In genomic region chr15:96647376-96647775, GRCm38 (mm10) we compare ENCODE assay signal across 14 mouse cellular contexts. TPM values are rescaled to one million over a fixed set of nuclear protein-coding genes. Genes with fewer than 3 reads are reported as not detected.
DNase-seq lines count a peak whose midpoint lies in the region; ATAC-seq and TF ChIP-seq lines count a peak whose summit lies in the region.
"Had no signal": no experiment of that assay in that cellular context is flagged by ENCODE, and none has a peak within 500 bp of the region (broad histone marks: within the 10 kb centered on the region; RNA-seq: fewer than 3 reads in every experiment).

No protein-coding gene starts in this region.

- WGBS in forebrain, embryonic 12.5 days, result 33% methylated on average over 14 of the region's 15 CpGs
- WGBS in forebrain, embryonic 16.5 days, result 37% methylated on average over 13 of the region's 15 CpGs
- 43% methylated on average over 14 of the region's 15 CpGs for WGBS in hindbrain, embryonic 16.5 days
- 39% methylated on average over 13 of the region's 15 CpGs for WGBS in hindbrain, postnatal 0 days
- 20% methylated on average over 15 of the region's 15 CpGs for WGBS in embryonic facial prominence, embryonic 15.5 days

- H3K27ac ChIP-seq in forebrain, embryonic 12.5 days, result no peak overlapping the region
- no peak overlapping the region for H3K27ac ChIP-seq in forebrain, embryonic 16.5 days (ENCODE audit: low read length)
- no peak overlapping the region for H3K27ac ChIP-seq in hindbrain, embryonic 16.5 days (ENCODE audit: low read depth, low read length)
- no peak overlapping the region for H3K27ac ChIP-seq in hindbrain, postnatal 0 days
- no peak overlapping the region for H3K27ac ChIP-seq in embryonic facial prominence, embryonic 15.5 days (replicated peaks)
- H3K27ac ChIP-seq: midbrain, embryonic 12.5 days had no signal

- no peaks in the 10 kb centered on the region for H3K36me3 ChIP-seq in forebrain, embryonic 12.5 days (replicated peaks)
- no peaks in the 10 kb centered on the region for H3K36me3 ChIP-seq in forebrain, embryonic 16.5 days (ENCODE audit: control insufficient read depth, insufficient read depth)
- no peaks in the 10 kb centered on the region for H3K36me3 ChIP-seq in hindbrain, embryonic 16.5 days (ENCODE audit: control insufficient read depth, insufficient read depth, low read length)
- H3K36me3 ChIP-seq in hindbrain, postnatal 0 days (ENCODE audit: insufficient read depth, low read length), result no peaks in the 10 kb centered on the region
- H3K36me3 ChIP-seq in embryonic facial prominence, embryonic 15.5 days, result no peaks in the 10 kb centered on the region
- H3K36me3 ChIP-seq: midbrain, embryonic 12.5 days had no signal

- no peaks in the 10 kb centered on the region; the same call in 1 of the 2 replicates for H3K4me1 ChIP-seq in forebrain, embryonic 12.5 days
- peaks cover 11% of the 10 kb centered on the region for H3K4me1 ChIP-seq in forebrain, embryonic 16.5 days (replicated peaks; ENCODE audit: control insufficient read depth, insufficient read depth, low read length)
- peaks cover 3% of the 10 kb centered on the region; the same call in 1 of the 2 replicates for H3K4me1 ChIP-seq in hindbrain, embryonic 16.5 days (ENCODE audit: control insufficient read depth, insufficient read depth, low read depth, low read length)
- no peaks in the 10 kb centered on the region for H3K4me1 ChIP-seq in hindbrain, postnatal 0 days (ENCODE audit: insufficient read depth, low read length)
- peaks cover 9% of the 10 kb centered on the region; the same call in 1 of the 2 replicates for H3K4me1 ChIP-seq in embryonic facial prominence, embryonic 15.5 days

- no peaks in the 10 kb centered on the region for H3K9me3 ChIP-seq in forebrain, embryonic 12.5 days
- no peaks in the 10 kb centered on the region for H3K9me3 ChIP-seq in forebrain, embryonic 16.5 days (ENCODE audit: control insufficient read depth, low read length)
- H3K9me3 ChIP-seq in hindbrain, embryonic 16.5 days (ENCODE audit: control insufficient read depth, low read length), result no peaks in the 10 kb centered on the region
- H3K9me3 ChIP-seq in hindbrain, postnatal 0 days (ENCODE audit: low read length), result no peaks in the 10 kb centered on the region
- no peaks in the 10 kb centered on the region for H3K9me3 ChIP-seq in embryonic facial prominence, embryonic 15.5 days (replicated peaks)
- H3K9me3 ChIP-seq: midbrain, embryonic 12.5 days had no signal

- H3K27me3 ChIP-seq in forebrain, embryonic 12.5 days, result no peaks in the 10 kb centered on the region
- H3K27me3 ChIP-seq in forebrain, embryonic 16.5 days (replicated peaks; ENCODE audit: control insufficient read depth, insufficient read depth, low read length), result no peaks in the 10 kb centered on the region
- no peaks in the 10 kb centered on the region for H3K27me3 ChIP-seq in hindbrain, embryonic 16.5 days (replicated peaks; ENCODE audit: control insufficient read depth, insufficient read depth, low read length)
- H3K27me3 ChIP-seq in hindbrain, postnatal 0 days (ENCODE audit: insufficient read depth, low read length), result no peaks in the 10 kb centered on the region
- H3K27me3 ChIP-seq in embryonic facial prominence, embryonic 15.5 days, result no peaks in the 10 kb centered on the region
- H3K27me3 ChIP-seq: midbrain, embryonic 12.5 days had no signal

- H3K4me2 ChIP-seq in forebrain, embryonic 12.5 days, result peak overlapping the region; percentile 15; the same call in 1 of the 2 replicates
- H3K4me2 ChIP-seq in forebrain, embryonic 16.5 days (ENCODE audit: low read length), result no peak overlapping the region
- H3K4me2 ChIP-seq in hindbrain, embryonic 16.5 days (ENCODE audit: low read length), result peak overlapping the region; percentile 33
- no peak overlapping the region for H3K4me2 ChIP-seq in hindbrain, postnatal 0 days (ENCODE audit: low read depth, low read length)
- H3K4me2 ChIP-seq in embryonic facial prominence, embryonic 15.5 days (replicated peaks), result peak overlapping the region; percentile 24; the same call in 1 of the 2 replicates
- H3K4me2 ChIP-seq: midbrain, embryonic 12.5 days had no signal

- ATAC-seq in forebrain, embryonic 12.5 days (ENCODE audit: low FRiP score), result no peak
- no peak for ATAC-seq in forebrain, embryonic 16.5 days
- ATAC-seq in hindbrain, embryonic 16.5 days, result no peak
- ATAC-seq in hindbrain, postnatal 0 days, result no peak
- ATAC-seq in embryonic facial prominence, embryonic 15.5 days (ENCODE audit: insufficient number of reproducible peaks, low FRiP score, low TSS enrichment, low read depth), result no peak
- ATAC-seq in megakaryocyte progenitor cell, adult 5-6 weeks (replicated peaks; ENCODE audit: poor library complexity), result peak; percentile 40; the same call in 1 of the 2 replicates

- no peak for DNase-seq in hindbrain, postnatal 0 days (ENCODE audit: low spot score)
- DNase-seq in spleen, postnatal 36 days (ENCODE audit: low spot score in 2 of 2), result no peak
- no peak for DNase-seq in spleen, adult 18-20 months
- DNase-seq: adrenal gland, adult 8-10 months; layer of hippocampus, postnatal 36 days; lung, adult 2 months; thymus, postnatal 14 days had no signal

- TF ChIP-seq CTCF in hindbrain, postnatal 0 days (IDR thresholded peaks at IDR 0.05; ENCODE audit: low read depth), result no peak

- H3K4me3 ChIP-seq in forebrain, embryonic 12.5 days (replicated peaks), result no peak overlapping the region
- H3K4me3 ChIP-seq in forebrain, embryonic 16.5 days (replicated peaks; ENCODE audit: low read length), result no peak overlapping the region
- no peak overlapping the region for H3K4me3 ChIP-seq in hindbrain, embryonic 16.5 days (ENCODE audit: low read length)
- H3K4me3 ChIP-seq in hindbrain, postnatal 0 days (ENCODE audit: low read length), result no peak overlapping the region
- no peak overlapping the region for H3K4me3 ChIP-seq in embryonic facial prominence, embryonic 15.5 days (replicated peaks)
- H3K4me3 ChIP-seq: midbrain, embryonic 12.5 days had no signal

- H3K9ac ChIP-seq in forebrain, embryonic 12.5 days, result no peak overlapping the region
- H3K9ac ChIP-seq in forebrain, embryonic 16.5 days (replicated peaks; ENCODE audit: low read depth, low read length), result no peak overlapping the region
- no peak overlapping the region for H3K9ac ChIP-seq in hindbrain, embryonic 16.5 days (ENCODE audit: low read depth, low read length)
- H3K9ac ChIP-seq in hindbrain, postnatal 0 days (replicated peaks; ENCODE audit: low read length), result no peak overlapping the region
- no peak overlapping the region for H3K9ac ChIP-seq in embryonic facial prominence, embryonic 15.5 days
- H3K9ac ChIP-seq: midbrain, embryonic 12.5 days had no signal

RNA-seq across cellular contexts. Expression of gene Slc38a1, which starts 4.7 kb away (rescaled TPM):
- polyA plus RNA-seq in forebrain, embryonic 12.5 days (2016; fragmentation: Nextera tagmentation; extraction: Ambion mirVana), result 148 and 166 TPM in 2 replicates
- polyA plus RNA-seq in forebrain, embryonic 16.5 days (2015; fragmentation: Nextera tagmentation; extraction: Ambion mirVana), result 154 and 158 TPM in 2 replicates
- polyA plus RNA-seq in hindbrain, embryonic 16.5 days (2015; fragmentation: Nextera tagmentation; extraction: Ambion mirVana), result 127 and 139 TPM in 2 replicates
- total RNA-seq in hindbrain, postnatal 0 days (2014; rRNA removed), result 82.6 and 89.1 TPM in 2 replicates
- polyA plus RNA-seq in hindbrain, postnatal 0 days (2015; fragmentation: Nextera tagmentation; extraction: Ambion mirVana), result 109 and 115 TPM in 2 replicates
- 43.7 and 44.6 TPM in 2 replicates for polyA plus RNA-seq in embryonic facial prominence, embryonic 15.5 days (2015; fragmentation: Nextera tagmentation; extraction: Ambion mirVana)
- 94.0 and 107 TPM in 2 replicates for total RNA-seq in megakaryocyte progenitor cell, adult 5-6 weeks (2015)
- 53.2 and 63.8 TPM in 2 replicates for total RNA-seq in megakaryocyte progenitor cell, adult 5-6 weeks (2017)
- total RNA-seq: MEL had no signal

RNA-seq across cellular contexts. Expression of gene Slc38a2, which starts 52.2 kb away (rescaled TPM):
- 199 TPM in 2 replicates for polyA plus RNA-seq in forebrain, embryonic 12.5 days (2016; fragmentation: Nextera tagmentation; extraction: Ambion mirVana)
- polyA plus RNA-seq in forebrain, embryonic 16.5 days (2015; fragmentation: Nextera tagmentation; extraction: Ambion mirVana), result 161 and 200 TPM in 2 replicates
- 87.4 and 111 TPM in 2 replicates for polyA plus RNA-seq in hindbrain, embryonic 16.5 days (2015; fragmentation: Nextera tagmentation; extraction: Ambion mirVana)
- 82.1 and 85.3 TPM in 2 replicates for total RNA-seq in hindbrain, postnatal 0 days (2014; rRNA removed)
- 72.4 and 74.4 TPM in 2 replicates for polyA plus RNA-seq in hindbrain, postnatal 0 days (2015; fragmentation: Nextera tagmentation; extraction: Ambion mirVana)
- polyA plus RNA-seq in embryonic facial prominence, embryonic 15.5 days (2015; fragmentation: Nextera tagmentation; extraction: Ambion mirVana), result 101 and 107 TPM in 2 replicates
- 149 and 157 TPM in 2 replicates for total RNA-seq in megakaryocyte progenitor cell, adult 5-6 weeks (2015)
- total RNA-seq in megakaryocyte progenitor cell, adult 5-6 weeks (2017), result 70.7 and 73.4 TPM in 2 replicates

Comparison
In these comparisons a context has a peak if more than half of its experiments do, and no peak if none do; other contexts are left out.
1. H3K4me2 ChIP-seq: peak in forebrain, embryonic 12.5 days (single experiment), hindbrain, embryonic 16.5 days (single experiment) and embryonic facial prominence, embryonic 15.5 days (single experiment); none in forebrain, embryonic 16.5 days (single experiment) and hindbrain, postnatal 0 days (single experiment).